Mouse (Mus musculus): ENCODE measurements around the gene Cited2. TPM values are rescaled to one million over a fixed set of nuclear protein-coding genes. Genes with fewer than 3 reads are reported as not detected.
A peak's percentile ranks its signal among the peaks of the same experiment; 100 is the strongest.

The Cited2 gene
- polyA plus RNA-seq, 1 experiment = 49.1 TPM

DNA sequence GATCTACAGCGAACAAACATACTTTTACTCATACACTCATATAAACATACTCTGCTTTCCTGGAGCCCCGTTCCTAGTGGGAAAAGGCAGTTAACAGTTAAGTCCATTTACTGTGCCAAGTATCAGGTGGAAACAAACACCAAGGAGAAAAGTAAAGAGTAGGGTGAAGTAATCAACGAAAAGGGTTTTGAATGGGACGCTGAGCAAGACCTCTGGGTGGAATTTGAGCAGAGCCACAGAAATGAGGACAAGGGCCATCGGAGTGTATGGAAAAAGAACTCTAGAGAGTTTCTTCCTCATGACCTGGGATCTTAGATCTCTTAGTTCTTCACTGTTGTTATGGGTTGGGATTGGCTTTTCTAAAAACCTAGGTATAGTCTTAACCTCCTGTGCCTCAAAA, 3.4 kb upstream of the Cited2 start:
- 85% methylated on average over 5 of the region's 5 CpGs for WGBS
- Histone ChIP-seq H3K4me1 (ENCODE audit: control insufficient read depth, insufficient read depth, low read length) (no peaks in the 10 kb centered on the region), H3K4me3 (replicated peaks; ENCODE audit: control insufficient read depth, low read depth, low read length) (no peak overlapping the region), H3K27ac (ENCODE audit: control insufficient read depth, insufficient read depth, low read depth, low read length, poor library complexity) (no peak overlapping the region)
- TF ChIP-seq POLR2A (IDR thresholded peaks at IDR 0.05; ENCODE audit: borderline replicate concordance, control insufficient read depth, low read depth, low read length) (no peak), CTCF (IDR thresholded peaks at IDR 0.05; ENCODE audit: control insufficient read depth, insufficient read depth, low read length) (no peak)

- H3K4me1 ChIP-seq (ENCODE audit: control insufficient read depth, insufficient read depth, low read length) = no peaks in the 10 kb centered on the region
- 28% methylated on average over 8 of the region's 8 CpGs for WGBS
- no peak overlapping the region; the same call in 1 of the 2 replicates for H3K27ac ChIP-seq (ENCODE audit: control insufficient read depth, insufficient read depth, low read depth, low read length, poor library complexity)
- no peak for TF ChIP-seq CTCF (IDR thresholded peaks at IDR 0.05; ENCODE audit: control insufficient read depth, insufficient read depth, low read length)
- TF ChIP-seq POLR2A (IDR thresholded peaks at IDR 0.05; ENCODE audit: borderline replicate concordance, control insufficient read depth, low read depth, low read length) = no peak
- no peak overlapping the region for H3K4me3 ChIP-seq (replicated peaks; ENCODE audit: control insufficient read depth, low read depth, low read length)
Observed at GRCm38 (mm10) chr10:17720891-17721601, 2.0 kb upstream of the Cited2 start.

GRCm38 (mm10) chr10:17721602-17722121, 1.4 kb upstream of the Cited2 start:
- WGBS = 0% methylated on average over 21 of the region's 21 CpGs
- no peaks in the 10 kb centered on the region for H3K4me1 ChIP-seq (ENCODE audit: control insufficient read depth, insufficient read depth, low read length)
- peak overlapping the region; percentile 91 for H3K27ac ChIP-seq (ENCODE audit: control insufficient read depth, insufficient read depth, low read depth, low read length, poor library complexity)
- peak overlapping the region; percentile 99 for H3K4me3 ChIP-seq (replicated peaks; ENCODE audit: control insufficient read depth, low read depth, low read length)
- no peak for TF ChIP-seq POLR2A (IDR thresholded peaks at IDR 0.05; ENCODE audit: borderline replicate concordance, control insufficient read depth, low read depth, low read length)
- TF ChIP-seq CTCF (IDR thresholded peaks at IDR 0.05; ENCODE audit: control insufficient read depth, insufficient read depth, low read length) = no peak

DNA sequence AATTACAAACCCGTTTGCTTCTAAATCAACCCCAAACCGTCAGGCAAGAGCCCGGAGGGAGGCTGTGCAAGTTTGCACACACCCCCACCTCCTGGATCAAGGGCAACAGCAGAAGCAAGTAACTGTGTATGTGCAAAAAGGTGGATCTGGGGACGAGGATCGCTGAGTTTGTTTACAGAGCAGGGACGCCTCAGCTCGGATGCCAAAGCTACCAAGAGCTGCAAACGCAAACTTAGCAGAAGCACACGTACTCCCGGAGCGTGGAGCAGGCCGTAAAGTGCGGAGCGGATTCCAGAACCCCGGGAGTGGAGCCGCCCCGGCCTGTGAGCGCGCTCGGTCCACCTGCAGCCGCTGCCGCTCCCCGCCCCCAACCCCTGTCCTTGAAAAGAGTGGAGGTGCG, 860 bp upstream of the Cited2 start:
- Histone ChIP-seq H3K4me3 (replicated peaks; ENCODE audit: control insufficient read depth, low read depth, low read length) (peak overlapping the region; percentile 99), H3K4me1 (ENCODE audit: control insufficient read depth, insufficient read depth, low read length) (no peaks in the 10 kb centered on the region), H3K27ac (ENCODE audit: control insufficient read depth, insufficient read depth, low read depth, low read length, poor library complexity) (peak overlapping the region; percentile 100)
- TF ChIP-seq POLR2A (IDR thresholded peaks at IDR 0.05; ENCODE audit: borderline replicate concordance, control insufficient read depth, low read depth, low read length) (peak; percentile 64; the same call in 1 of the 2 replicates), CTCF (IDR thresholded peaks at IDR 0.05; ENCODE audit: control insufficient read depth, insufficient read depth, low read length) (no peak; the same call in 1 of the 2 replicates)
- under 1% methylated on average over 24 of the region's 24 CpGs for WGBS

- WGBS = under 1% methylated on average over 30 of the region's 30 CpGs
- peak overlapping the region; percentile 100 for H3K27ac ChIP-seq (ENCODE audit: control insufficient read depth, insufficient read depth, low read depth, low read length, poor library complexity)
- H3K4me1 ChIP-seq (ENCODE audit: control insufficient read depth, insufficient read depth, low read length) = no peaks in the 10 kb centered on the region
- H3K4me3 ChIP-seq (replicated peaks; ENCODE audit: control insufficient read depth, low read depth, low read length) = peak overlapping the region; percentile 99
- TF ChIP-seq CTCF (IDR thresholded peaks at IDR 0.05; ENCODE audit: control insufficient read depth, insufficient read depth, low read length) = no peak
- no peak for TF ChIP-seq POLR2A (IDR thresholded peaks at IDR 0.05; ENCODE audit: borderline replicate concordance, control insufficient read depth, low read depth, low read length)
Observed at GRCm38 (mm10) chr10:17723421-17723841, 413 bp downstream of the Cited2 start.

DNA sequence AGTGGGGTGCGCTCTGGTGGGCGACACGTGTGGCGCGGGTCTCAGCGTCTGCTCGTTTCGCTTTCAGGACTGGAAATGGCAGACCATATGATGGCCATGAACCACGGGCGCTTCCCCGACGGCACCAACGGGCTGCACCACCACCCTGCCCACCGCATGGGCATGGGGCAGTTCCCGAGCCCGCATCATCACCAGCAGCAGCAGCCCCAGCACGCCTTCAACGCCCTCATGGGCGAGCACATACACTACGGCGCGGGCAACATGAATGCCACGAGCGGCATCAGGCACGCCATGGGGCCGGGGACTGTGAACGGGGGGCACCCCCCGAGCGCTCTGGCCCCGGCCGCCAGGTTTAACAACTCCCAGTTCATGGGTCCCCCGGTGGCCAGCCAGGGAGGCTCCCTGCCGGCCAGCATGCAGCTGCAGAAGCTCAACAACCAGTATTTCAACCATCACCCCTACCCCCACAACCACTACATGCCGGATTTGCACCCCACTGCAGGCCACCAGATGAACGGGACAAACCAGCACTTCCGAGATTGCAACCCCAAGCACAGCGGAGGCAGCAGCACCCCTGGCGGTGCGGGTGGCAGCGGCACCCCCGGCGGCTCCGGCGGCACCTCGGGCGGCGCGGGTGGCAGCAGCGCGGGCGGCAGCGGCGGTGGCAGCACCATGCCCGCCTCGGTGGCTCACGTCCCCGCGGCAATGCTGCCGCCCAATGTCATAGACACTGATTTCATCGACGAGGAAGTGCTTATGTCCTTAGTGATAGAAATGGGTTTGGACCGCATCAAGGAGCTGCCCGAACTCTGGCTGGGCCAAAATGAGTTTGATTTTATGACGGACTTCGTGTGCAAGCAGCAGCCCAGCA, 1.1 kb downstream of the Cited2 start:
- H3K4me3 ChIP-seq (replicated peaks; ENCODE audit: control insufficient read depth, low read depth, low read length) = peak overlapping the region; percentile 99
- TF ChIP-seq CTCF (IDR thresholded peaks at IDR 0.05; ENCODE audit: control insufficient read depth, insufficient read depth, low read length) = peak; percentile 69
- TF ChIP-seq POLR2A (IDR thresholded peaks at IDR 0.05; ENCODE audit: borderline replicate concordance, control insufficient read depth, low read depth, low read length) = no peak; the same call in 1 of the 2 replicates
- no peaks in the 10 kb centered on the region for H3K4me1 ChIP-seq (ENCODE audit: control insufficient read depth, insufficient read depth, low read length)
- peak overlapping the region; percentile 100 for H3K27ac ChIP-seq (ENCODE audit: control insufficient read depth, insufficient read depth, low read depth, low read length, poor library complexity)
- WGBS = 0% methylated on average over 65 of the region's 65 CpGs

DNA sequence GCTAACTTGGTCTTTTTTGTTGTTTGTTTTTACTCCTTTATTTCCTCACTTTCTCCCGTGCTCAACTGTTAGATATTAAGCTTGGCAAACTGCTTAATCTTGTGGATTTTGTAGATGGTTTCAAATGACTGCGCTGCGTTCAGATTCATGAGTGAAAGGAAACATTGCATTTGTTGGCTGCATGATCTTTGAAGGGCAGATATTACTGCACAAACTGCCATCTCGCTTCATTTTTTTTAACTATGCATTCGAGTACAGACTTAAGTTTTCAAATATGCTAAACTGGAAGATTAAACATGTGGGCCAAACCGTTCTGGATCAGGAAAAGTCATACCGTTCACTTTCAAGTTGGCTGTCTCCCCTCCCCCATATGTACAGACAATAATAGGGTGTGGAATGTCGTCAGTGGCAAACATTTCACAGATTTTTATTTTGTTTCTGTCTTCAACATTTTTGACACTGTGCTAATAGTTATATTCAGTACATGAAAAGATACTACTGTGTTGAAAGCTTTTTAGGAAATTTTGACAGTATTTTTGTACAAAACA, 2.1 kb downstream of the Cited2 start:
- TF ChIP-seq POLR2A (IDR thresholded peaks at IDR 0.05; ENCODE audit: borderline replicate concordance, control insufficient read depth, low read depth, low read length) = no peak
- TF ChIP-seq CTCF (IDR thresholded peaks at IDR 0.05; ENCODE audit: control insufficient read depth, insufficient read depth, low read length) = no peak
- no peaks in the 10 kb centered on the region for H3K4me1 ChIP-seq (ENCODE audit: control insufficient read depth, insufficient read depth, low read length)
- H3K4me3 ChIP-seq (replicated peaks; ENCODE audit: control insufficient read depth, low read depth, low read length) = no peak overlapping the region

More for the DNA sequence above, 2.1 kb downstream of the Cited2 start:
- no peak overlapping the region for H3K27ac ChIP-seq (ENCODE audit: control insufficient read depth, insufficient read depth, low read depth, low read length, poor library complexity)
- 21% methylated on average over 8 of the region's 8 CpGs for WGBS
